Mouse (Mus musculus) adrenal gland, postnatal 25 days (tissue): Measurements from ENCODE around the gene Aicda. TPM values are rescaled to one million over a fixed set of nuclear protein-coding genes. Genes with fewer than 3 reads are reported as not detected.

Experiments
- DNase-seq: peaks from one replicate; pipeline ENCODE4 v3.0.0; 2021; ENCODE audit warnings: mixed read lengths
- total RNA-seq: library from RNA; stranded (reverse); gene quantifications from 2 replicates; pipeline ENCODE4 v1.2.3, GENCODE M21; 2021

Gene Aicda
- total RNA-seq, 1 experiment from 2014 or later, result not detected

DNA sequence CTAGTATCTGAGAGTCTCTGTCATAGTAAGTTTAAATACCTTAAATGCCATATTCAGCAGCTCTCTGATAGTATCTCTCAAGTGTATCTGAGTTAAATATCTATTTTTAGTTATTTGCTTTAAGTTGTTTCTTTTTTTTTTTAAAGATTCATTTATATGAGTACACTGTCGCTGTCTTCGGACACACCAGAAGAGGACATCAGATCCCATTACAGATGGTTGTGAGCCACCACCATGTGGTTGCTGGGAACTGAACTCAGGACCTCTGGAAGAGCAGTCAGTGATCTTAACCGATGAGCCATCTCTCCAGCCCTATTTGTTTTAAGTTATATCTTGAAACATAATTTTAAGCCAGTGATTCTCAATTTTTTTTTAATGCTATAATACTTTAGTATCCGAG lies 47.4 kb downstream of the Aicda start:
- DNase-seq, result no peak

- DNase-seq, result no peak
Measured at GRCm38 (mm10) chr6:122601615-122602014, 48.0 kb downstream of the Aicda start.

DNA sequence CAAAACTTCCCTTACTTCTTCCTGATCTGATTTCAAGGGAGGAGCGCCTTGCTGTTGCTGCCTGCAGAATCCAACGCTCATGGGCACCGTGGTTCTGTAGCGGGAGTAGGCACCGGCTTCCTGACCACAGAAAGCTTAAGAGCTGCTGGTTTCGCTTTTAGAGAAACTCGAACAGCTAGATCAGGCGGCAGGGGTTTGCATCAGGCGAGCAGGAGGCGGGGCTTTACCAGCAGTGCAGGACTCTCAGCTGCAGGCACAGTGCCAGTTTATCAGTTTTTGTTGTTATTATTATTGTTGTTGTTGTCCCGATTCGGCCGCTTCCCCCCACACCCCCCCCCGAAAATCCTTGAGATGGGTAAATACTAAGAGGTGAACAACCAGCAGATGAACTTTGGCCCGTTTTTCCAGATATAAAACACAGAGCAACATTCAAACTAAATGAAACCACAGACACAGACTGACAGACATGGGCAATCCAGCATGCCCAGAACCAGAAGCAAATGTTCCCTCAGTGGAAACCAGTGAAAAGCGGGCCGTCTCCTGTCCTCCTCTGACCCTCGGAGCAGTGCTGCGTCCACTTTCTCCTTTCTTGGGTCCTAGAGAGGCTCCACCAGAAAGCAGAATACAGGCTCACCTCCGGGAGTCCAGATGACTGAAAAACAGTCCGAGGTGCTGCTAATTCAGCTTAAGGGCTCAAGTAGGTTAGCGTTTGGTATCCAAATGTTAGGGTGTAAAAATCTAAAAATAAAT lies 48.8 kb downstream of the Aicda start, which contains the start of gene Apobec1:
Gene Apobec1 (minus strand): TSS at position 203 of the 750 bp plus-strand sequence.
- peak; percentile 75 for DNase-seq

- no peak for DNase-seq
Measured at GRCm38 (mm10) chr6:122602992-122603322, 49.4 kb downstream of the Aicda start.

GRCm38 (mm10) chr6:122604260-122604659 lies 50.7 kb downstream of the Aicda start:
- no peak for DNase-seq

GRCm38 (mm10) chr6:122605483-122605882 lies 51.9 kb downstream of the Aicda start:
- no peak for DNase-seq

- DNase-seq, result no peak
Measured at GRCm38 (mm10) chr6:122606661-122607060, 53.1 kb downstream of the Aicda start.

DNA sequence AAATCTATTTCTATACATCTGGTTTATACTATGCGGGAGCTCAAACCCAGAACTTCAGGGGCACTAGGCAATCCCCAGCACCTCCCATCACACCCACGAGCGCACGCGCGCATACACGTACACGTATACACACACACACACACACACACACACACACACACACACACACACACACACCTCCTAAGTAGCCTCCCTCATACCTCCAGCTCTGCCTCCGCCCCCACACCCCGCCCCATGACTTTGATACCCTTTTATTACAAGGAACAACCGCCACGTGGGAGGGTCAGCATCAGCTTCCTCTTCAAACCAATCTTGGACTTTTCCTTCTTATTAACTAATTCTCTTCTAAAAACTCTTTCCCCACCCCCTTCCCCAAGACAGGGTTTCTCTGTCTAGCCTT lies 54.1 kb downstream of the Aicda start:
- no peak for DNase-seq

DNA sequence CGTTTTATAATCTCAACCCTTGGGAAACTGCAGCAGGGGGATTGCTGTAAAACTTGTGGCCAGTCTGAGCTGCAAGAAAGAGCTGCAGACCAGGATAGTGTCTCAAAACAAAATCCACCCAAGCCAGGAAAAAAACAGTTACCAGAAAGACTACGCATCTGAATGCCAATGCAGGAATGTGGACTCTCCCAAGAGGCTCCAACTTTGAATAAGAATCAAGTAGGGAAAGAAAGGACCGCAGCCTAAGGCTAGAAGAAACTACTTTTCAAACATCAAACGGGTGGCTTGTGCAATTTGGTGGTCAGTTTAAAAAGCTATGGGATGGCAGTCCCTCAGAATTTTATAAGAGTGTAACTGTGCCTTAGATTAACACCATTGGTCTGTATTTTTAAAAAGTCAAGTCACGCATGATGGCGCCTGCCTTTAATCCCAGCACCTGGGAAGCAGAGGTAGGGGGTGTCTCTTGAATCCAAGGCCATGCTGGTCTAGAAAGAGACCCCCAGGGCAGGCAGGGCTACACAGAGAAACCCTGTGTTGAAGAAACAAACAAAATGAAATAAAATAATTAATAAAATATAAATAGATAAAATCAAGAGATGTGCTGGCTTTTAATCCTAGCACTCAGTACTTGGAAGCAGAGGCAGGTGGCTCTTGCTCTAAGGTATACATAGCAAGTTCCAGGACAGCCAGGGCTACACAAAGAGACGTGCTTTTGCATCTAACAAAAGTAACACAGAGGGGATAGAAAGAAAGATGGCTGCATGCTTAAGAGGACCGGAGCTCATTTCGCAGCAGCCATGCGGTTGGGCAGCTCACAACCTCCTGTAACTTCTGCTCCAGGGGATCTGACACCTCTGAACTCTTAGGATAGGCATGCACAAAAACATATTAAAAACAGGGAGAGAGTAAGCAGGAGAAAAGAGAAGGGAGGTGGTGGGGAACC lies 55.1 kb downstream of the Aicda start:
- DNase-seq, result no peak

GRCm38 (mm10) chr6:122609377-122609728 lies 55.8 kb downstream of the Aicda start:
- DNase-seq, result no peak

- DNase-seq, result no peak
Measured at GRCm38 (mm10) chr6:122609771-122610170, 56.2 kb downstream of the Aicda start, which contains the start of gene Gdf3. Gene Gdf3, minus strand, starts transcription at chr6:122610087.

DNA sequence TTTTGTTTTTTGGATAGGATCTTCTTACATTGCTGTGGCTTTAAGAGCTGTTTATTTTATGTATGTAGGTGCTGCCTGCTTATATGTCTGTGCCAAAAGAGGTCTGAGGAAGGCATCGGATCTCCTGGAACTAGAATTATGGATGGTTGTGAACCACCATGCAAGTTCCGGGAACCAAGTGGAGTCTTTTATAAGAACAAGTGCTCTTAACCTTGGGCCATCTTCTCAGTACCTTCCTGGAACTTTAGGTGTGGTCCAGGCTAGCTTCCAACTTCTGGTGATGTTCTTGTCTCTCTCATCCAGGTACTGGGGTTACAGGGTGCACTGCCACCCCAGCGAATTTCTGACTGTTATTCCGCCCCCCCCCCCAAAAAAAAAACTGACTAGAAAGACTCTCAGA lies 58.8 kb downstream of the Aicda start:
- no peak for DNase-seq

Other genes starting within 250 kb of the Aicda start
- 159 and 168 TPM in 2 replicates for gene M6pr, start 245.1 kb upstream of the Aicda start, total RNA-seq
- 17.9 and 29.8 TPM in 2 replicates for gene Phc1, start 213.2 kb upstream of the Aicda start, total RNA-seq
- gene Rimklb, start 55.0 kb upstream of the Aicda start, total RNA-seq, result 0.52 TPM in 1 of 2 replicates, not detected in the other
- gene Mfap5, start 48.0 kb upstream of the Aicda start, total RNA-seq, result 7.5 and 8.6 TPM in 2 replicates
- gene Apobec1, start 48.6 kb downstream of the Aicda start, total RNA-seq, result 6.1 and 8.7 TPM in 2 replicates
- not detected in 2 replicates for gene Gdf3, start 56.3 kb downstream of the Aicda start, total RNA-seq
- not detected in 2 replicates for gene Dppa3, start 72.6 kb downstream of the Aicda start, total RNA-seq
- gene Nanog, start 153.7 kb downstream of the Aicda start, total RNA-seq, result not detected in 2 replicates
- 4.8 and 7.9 TPM in 2 replicates for gene Slc2a3, start 247.8 kb downstream of the Aicda start, total RNA-seq